Mouse (Mus musculus) kidney, postnatal 36 days (tissue): ENCODE results near the gene Psmc3ip.
A peak's percentile ranks its signal among the peaks of the same experiment; 100 is the strongest.

Source experiments
- DNase-seq, 2 experiments: peaks; one replicate each; pipeline ENCODE4 v3.0.0; 2021 to 2022; ENCODE audit warnings: mixed read lengths in 2 of 2

The Psmc3ip gene

DNA sequence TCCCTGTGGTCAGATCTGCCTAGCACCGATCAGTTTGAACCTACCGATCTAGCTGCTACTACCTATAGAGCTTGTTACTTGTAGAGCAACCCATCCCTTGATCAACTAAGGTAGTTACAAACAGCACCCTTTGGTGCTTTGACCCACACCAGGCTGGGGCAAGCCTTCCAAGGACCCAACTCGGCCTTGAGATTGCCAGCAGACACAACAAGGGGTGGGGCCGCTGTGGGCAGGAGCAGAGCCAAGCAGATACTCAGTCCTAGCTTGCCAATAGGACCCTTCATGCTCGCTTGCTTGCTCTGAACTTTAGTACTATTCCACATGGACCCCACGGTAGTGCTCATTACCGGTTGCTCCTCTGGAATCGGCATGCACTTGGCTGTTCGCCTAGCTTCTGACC, 17.1 kb downstream of the Psmc3ip start, which contains the start of gene Hsd17b1:
Gene Hsd17b1, plus strand, starts transcription at position 291 of the 400 bp plus-strand sequence.
- DNase-seq, result no peak

DNA sequence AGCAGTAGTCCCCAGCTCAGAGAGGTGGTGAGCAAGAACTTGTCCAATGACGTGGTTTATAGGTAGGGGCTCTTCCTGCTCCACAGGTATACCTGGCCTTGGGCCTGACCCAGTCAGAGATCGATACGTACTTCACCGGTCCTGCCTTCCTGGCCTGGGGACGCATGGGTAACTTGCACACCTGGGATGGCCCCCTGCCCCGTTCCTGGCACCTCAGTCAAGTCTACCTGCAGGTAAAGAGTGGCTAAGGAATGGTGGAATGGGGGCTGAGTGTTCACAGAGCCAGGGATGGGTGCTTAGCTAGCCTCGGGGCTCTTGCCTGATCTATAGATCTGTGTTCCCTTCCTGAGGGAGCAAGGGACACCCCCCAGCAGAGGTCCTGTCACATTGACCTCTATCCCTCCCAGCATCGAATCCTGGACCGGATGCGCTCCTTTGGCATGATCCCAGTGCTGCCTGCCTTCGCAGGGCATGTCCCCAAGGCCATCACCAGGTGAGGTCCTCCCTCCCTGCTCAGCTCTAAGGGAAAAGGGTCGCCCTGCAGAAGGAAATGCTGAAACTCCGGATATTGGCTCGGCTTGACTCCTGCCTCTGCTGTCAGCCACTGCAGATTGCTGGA, 23.3 kb downstream of the Psmc3ip start:
- no peak for DNase-seq

GRCm38 (mm10) chr11:101070987-101071386, 24.2 kb downstream of the Psmc3ip start:
- DNase-seq, result no peak

DNA sequence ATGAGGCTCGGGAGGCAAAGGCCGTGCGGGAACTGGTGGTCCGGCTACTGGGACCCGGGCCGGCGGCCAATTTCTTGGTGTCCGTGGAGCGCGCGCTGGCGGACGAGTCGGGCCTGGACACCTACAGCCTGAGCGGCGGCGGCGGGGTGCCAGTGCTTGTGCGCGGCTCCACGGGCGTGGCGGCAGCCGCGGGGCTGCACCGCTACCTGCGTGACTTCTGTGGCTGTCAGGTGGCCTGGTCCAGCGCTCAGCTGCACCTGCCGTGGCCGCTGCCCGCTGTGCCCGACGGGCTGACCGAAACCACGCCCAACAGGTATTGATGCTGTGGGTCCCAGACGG, 25.1 kb downstream of the Psmc3ip start:
- DNase-seq, result no peak

DNA sequence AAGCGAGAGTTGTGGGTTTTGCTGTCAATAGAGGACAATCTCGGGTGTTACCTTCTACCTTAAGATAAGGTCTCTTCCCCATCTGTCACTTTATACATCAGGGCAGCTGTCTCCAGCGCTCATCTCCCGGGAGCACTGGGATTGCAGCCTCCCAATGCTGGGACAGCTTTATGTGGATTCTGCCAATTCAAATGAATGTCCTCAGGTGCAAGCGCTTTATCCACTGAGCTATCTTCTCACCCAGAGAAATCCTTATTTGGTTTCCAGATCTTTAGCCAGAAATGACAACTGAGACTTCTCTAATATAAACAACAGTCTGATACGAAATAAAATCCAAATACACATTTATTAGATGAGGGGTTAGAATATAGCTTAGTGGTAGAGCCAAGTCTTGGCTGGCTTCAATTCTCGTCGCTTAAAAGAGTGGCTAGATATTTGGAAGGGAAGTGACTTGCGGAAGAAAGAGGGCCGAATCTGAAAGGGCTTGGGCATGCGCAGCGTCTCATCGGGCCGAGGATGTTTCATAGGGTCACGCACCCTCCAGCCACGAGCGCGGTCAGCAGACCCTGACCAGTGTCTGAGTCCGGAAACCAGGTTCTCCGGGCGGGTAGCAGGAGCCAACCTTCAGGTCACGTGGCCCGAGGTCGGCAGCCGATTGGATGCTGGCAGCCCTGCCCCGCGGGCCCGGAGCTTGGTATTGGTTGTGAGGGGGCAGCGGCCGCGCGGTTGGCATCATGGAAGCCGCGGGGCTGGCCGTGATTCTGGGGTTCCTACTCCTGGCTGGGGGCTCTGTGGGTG, 25.6 kb downstream of the Psmc3ip start, which contains the start of gene Naglu:
Gene Naglu, plus strand, starts transcription at position 622 of the 798 bp plus-strand sequence.
- peak; percentile 98 for DNase-seq

DNA sequence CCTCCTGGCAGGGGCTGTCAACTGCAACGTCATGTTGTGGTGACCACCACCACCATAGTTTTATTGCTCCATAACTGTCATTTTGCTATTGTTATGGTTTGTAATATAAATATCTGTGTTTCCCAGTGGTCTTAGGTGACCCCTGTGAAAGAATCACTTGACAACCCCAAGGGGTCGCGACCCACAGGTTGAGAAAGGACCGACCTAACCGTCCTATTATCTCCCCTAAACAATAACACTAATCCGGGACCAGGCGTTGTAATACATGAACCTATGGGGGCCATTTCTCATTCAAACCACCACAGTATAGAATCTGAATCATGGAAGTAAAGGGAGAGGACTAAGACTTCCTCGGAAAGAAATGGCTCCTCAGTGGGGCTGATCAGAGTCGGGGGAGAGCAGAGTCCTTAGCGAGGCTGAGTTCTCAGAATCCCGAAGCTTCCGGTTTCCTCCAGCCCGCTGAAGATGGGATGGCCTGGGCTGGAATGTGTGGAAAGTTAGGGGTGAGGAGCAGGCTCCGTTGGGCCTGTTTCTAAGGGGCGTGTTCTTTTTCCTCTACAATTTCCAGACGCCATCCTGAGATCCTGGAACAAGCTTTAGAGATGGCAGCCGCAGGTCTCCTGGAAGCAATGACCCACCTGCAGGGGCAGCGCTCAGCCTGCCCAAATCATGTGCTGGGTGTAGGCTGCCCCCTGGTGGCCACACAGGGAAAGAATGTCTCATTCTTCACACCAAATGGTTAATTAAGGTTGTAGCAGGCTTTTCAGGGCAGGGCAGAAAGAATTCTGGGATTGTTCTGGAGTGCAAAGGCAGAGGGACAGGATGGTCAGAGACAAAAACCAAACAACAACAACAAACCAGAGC, 28.5 kb downstream of the Psmc3ip start:
- peak; percentile 89 to 94 for DNase-seq

DNA sequence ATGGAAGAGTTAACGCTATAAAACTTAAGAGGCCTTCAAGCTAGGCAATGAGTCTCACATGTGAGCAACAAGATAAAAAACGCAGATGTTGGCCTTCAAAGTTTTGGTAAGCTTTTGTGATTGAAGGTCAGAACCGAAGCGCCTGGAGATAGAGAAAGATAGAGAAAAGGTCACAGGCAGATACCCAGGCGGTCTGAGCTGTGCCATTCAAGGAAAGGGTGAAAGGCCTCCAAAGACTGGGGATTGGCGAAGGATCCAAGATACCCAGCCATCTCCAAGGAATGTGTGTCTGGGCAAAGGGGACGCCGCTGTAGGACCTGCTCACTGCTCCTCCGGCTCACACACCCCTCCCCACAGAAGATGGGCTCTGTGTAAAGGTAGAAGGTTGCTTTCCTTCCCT, 30.2 kb downstream of the Psmc3ip start:
- DNase-seq, result no peak

DNA sequence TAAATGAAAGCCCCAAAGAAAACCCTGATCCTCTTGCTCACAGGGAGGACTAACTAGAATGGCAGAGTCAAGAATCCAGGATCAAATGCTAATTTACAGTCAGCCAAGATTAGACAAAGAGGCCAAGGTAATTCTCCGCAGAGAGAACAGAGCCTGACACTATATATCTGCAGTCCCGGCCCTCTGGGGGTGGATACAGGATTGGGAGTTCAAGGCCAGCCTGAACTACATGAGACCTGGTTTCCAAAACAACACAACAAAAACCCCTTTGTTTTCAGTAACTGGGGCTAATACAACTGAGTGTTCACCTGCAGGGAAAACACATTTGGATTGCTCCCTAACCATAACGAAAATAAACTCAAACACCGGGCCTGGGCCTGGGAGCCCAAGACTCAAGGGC, 30.8 kb downstream of the Psmc3ip start:
- DNase-seq, result no peak

DNA sequence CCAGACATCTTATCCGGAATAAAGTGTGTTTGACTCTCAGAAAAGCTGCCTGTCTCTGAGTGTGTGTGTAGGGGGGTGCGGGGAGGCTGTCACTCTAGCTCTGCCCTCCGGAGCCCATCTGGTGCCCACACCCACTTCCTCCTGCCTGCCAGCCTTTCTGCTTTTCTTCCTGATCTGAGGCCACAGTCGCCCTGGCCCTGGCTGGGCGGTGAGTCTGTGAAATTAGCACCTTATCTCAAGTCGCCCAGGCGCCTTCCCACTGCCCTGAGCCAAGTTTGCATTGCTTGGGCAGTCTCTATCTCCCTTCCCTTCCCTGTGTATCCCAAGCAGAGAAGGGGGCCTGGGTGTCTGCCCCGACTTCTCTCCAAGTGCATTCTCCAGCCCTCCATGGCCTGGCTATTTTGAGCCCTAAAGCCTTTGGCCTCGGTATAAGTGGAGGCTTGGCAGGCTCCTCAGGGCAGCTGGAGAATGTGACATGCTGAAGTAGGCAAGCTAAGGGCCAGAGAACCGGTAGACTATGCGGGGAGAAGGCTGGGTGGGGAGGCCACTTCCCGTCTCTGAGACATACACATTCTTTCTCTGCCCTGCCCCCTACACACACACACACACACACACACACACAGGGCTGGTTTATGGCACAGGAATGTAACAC, 31.4 kb downstream of the Psmc3ip start:
- peak in 1 of 2 experiments; percentile 45 for DNase-seq

DNA sequence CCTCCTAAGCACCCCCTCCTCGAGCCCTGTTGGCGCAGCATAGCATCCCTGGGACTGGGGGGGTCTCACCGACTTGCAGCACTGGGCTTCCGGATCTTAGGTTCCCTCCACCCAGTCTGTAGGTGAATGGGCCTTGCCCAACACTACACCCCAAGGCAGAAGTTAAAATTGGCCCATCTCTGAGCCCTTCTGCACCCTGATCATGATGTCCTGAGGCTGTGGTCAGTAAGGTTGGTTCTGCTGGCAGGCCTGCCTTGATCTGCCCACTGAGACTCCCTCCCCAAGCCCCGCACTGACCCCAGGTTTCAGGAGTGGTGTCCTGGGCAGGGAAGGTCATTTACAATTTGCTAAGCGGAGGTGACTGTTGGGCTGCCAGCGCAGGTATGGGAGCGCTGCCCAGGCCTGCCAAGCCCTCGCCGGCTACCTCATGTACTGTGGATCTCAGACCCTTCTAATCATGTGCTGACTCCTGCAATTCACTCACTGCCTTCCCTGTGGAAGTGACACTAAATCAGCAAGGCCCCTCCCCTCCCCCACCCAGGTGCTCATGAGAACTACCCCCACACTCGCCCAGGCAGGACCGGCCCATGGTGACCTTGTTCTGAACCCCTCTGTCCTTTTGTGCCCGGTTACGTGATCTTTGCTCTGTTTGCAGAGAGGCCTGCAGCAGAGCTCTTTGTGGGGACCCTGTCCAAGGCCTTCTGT, 32.1 kb downstream of the Psmc3ip start:
- no peak for DNase-seq

GRCm38 (mm10) chr11:101062165-101062884, 32.9 kb downstream of the Psmc3ip start:
- peak in 1 of 2 experiments; percentile 45 for DNase-seq

- no peak for DNase-seq
Measured at GRCm38 (mm10) chr11:101061049-101061448, 34.2 kb downstream of the Psmc3ip start.

- peak; percentile 71 to 79 for DNase-seq
Measured at GRCm38 (mm10) chr11:101060126-101060525, 35.1 kb downstream of the Psmc3ip start.

DNA sequence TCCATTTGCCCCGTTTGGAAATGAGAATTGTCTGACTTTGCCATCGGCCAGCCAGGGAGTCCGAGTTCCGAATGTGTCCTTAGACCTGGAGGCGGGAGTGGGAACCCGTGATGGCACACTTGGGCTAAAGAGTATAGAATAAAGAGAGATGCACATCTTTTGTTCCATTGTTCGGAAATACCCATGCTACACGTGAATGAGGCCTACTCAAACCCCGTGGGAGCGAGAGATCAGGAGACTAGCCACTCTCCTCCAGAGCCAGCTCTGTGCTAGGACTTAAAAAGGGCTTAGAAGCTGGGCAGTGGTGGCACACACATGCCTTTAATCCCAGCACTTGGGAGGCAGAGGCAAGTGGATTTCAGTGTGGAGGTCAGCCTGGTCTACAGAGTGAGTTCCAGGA, 35.8 kb downstream of the Psmc3ip start:
- no peak for DNase-seq

- peak in 1 of 2 experiments; percentile 51 for DNase-seq
Measured at GRCm38 (mm10) chr11:101058726-101059125, 36.5 kb downstream of the Psmc3ip start.

GRCm38 (mm10) chr11:101057860-101058259, 37.4 kb downstream of the Psmc3ip start:
- DNase-seq, result peak; percentile 81 to 93

GRCm38 (mm10) chr11:101056885-101057284, 38.4 kb downstream of the Psmc3ip start:
- no peak for DNase-seq

GRCm38 (mm10) chr11:101055418-101055817, 39.8 kb downstream of the Psmc3ip start:
- DNase-seq, result no peak

DNA sequence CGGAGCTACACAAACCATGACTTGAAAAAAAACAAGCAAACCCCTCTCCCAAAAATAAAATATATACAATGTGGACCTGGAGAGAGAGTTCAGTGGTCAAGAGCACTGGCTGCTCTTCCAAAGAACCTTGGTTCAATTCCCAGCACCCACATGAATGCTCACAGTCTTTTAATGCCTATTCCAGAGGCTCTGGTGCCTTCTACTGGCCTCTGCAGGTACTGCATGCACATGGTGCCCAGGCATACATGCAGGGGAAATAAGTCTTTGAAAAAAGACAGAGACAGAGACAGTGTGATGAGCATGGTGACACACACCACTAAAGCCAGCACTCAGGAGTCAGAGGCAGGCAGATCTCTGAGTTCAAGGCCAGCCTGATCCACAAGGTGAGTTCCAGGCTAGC, 41.3 kb downstream of the Psmc3ip start:
- no peak for DNase-seq

DNA sequence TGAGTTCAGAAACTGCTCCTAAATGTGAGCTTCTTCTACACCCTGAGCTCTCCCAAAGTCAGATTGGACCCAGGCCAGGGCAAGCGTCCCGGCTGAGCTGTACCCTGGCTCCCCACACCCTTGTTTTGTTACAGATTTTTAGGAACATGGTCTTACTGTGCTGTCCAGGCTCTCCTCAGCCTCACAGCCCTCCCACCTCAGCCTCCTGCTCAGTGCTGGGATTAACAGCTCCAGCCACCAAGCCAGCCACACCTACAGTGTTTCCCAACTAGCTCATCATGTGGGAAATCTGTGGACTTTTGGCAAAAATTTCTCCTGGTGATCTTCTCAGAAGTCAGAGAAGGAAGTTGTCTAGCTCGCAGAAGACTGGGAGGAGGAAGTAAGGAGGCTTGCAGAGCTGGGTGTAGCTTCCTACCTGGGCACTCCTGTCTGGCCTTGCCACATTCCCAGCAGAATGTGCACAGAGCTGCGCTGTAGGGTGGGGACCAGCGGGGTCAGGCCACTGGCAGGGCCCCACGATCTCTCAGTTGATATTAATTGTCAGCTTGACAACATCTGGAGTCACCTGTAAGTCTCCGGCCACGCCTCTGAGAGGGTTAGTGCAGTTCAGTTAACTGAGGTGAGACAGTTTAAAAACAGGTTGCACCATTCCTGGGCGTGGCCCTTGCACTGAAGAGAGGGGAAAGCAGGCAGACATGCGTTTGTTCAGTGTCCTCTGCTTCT, 42.3 kb downstream of the Psmc3ip start:
- DNase-seq, result no peak

DNA sequence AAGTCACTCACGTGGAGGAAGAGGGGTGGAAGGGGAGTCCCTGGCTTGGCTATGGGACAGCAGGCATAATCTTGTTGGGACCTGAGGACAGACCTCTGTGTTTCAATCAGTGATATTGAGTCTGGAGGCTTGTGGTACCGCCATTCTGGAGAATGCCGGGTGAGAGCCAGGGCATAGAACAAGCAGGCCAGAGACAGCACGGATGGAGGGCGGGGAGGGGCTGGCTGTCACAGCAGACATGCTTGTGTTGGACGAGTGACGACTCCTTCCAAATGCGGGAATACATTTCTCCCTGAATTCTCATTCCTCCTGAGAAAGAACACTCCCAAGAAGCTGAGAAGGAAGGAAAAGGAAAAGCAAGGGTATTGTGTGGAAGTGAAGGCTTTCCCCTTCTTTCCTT, 43.6 kb downstream of the Psmc3ip start:
- no peak for DNase-seq
